Mouse (Mus musculus) thymus, postnatal 36 days (tissue): Measurements from ENCODE around the gene Xk.
"Not testable (repeated sequence)": the region's sequence is repeated elsewhere in the genome, so short reads cannot be mapped to it uniquely, and the experiment has no call there.

Experiments
- DNase-seq, 2 experiments: peaks; one replicate each; pipeline ENCODE4 v3.0.0; 2022; ENCODE audit warnings: mixed read lengths in 2 of 2

Gene Xk

GRCm38 (mm10) chrX:9272460-9273361 lies at the start of gene Xk:
Xk (plus strand) TSS chrX:9272756.
- peak; percentile 57 to 73 for DNase-seq

DNA sequence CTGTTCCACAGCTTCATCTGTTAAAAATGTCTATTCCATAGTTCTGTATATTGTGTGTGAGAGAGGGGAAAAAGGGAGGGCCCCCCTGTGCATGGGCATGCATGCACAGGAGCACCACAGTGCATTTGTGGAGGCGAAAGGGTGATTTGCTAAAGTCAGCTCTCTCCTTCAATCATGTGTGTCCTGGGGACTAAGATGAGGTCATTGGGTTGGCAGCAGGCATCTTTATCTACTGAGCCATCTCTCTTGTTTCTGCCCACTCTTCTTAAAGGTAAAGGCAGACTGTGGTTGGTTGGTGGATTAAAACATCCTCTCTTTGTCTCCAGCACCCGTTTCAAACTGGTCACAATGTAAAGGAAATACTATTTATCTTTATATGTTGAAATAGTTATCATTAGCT lies 45.5 kb upstream of the Xk start:
- no peak for DNase-seq

DNA sequence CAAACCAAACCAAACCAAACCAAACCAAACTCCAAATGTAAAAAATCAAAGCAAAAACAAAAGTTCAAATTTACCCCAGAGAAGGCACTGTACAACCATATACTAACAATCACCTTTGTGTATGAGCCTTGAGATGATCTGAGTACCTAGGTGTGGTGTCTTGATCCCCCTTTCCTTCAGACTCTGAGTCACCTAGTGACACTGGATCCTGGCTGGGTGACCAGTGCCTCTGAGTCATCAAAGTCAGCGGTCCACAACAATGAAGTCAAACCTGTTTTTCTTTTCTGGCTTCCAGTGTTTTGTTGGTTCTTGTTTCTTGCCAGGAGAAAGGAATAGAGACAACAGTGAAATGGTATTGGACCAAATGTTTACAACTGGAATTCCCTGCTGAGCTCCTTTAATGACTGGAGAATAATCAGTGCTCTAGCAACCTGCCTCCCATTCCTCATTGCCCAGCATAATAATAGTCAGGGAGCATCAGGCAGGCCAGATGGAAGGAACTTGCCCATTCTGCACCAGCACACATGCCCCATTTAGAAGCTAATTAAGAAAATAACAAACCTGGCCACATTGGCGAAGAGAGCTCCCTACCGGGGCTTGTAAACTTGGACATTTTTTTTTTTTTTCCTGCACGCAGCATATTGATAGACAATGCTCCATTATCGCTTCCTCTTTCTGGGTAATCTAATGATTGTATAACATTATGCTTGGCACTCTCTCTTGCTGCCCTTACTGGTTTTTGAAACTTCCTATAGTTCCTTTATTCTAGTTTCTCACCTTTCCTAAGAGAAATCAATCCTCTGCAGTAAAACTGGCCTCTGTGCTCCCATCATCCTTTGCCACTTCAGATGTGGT lies 31.6 kb upstream of the Xk start:
- no peak for DNase-seq

DNA sequence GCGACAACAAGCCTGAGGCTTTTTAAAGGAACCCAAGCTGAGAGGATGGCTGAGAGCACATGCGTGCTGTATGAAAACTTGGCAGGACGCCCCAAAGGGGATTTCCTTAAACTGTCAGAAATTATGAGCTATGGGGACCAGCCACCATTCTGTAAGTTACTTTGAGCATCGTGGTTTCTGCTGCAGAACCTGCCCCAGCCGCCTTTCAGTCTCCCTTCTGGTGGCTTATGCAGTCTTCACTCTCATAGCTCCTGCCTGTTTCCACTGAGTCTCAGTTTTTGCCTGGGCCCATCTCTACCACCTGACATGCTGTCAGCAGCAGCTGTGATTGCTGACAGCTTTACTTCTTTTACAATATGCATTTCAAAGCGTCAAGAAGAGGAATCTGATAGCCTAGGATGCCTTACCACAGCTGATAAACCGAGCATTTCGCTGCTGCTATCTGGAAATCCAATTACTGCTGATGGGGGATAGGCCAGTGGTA lies 29.1 kb upstream of the Xk start:
- DNase-seq, result no peak

DNA sequence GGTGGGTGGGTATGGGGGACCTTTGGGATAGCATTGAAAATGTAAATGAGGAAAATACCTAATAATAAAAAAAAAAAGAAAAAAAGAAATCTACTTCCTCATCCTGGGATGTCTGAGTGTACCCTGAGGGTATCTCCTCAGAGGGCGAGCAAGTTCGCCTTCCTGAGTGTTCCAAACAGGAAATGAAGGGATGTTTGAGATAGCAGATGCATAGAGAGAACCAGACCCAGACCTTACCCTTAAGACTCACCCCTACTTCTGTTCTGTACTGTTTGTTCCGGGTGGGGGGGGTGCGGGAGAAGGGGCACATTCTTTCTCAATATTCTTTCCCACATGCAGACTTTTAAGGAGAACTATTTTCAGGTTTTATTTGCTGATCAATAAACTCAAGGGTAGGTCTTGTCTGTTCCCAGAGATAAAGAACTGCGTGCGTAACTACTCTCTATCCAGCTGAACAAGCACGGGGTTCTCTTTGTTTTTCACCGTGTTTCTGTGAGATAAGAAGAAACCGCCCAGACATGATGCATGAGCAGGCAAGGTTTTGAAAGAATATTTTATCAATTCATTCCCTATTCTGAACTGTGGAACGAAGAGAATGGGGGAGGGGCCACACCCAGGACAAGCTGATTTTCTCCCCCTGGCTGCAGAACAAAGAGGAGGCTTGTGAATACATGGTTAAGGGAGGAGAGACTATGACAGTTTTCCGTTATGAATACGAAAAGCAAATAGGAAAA lies 27.8 kb upstream of the Xk start:
- DNase-seq, result no peak

DNA sequence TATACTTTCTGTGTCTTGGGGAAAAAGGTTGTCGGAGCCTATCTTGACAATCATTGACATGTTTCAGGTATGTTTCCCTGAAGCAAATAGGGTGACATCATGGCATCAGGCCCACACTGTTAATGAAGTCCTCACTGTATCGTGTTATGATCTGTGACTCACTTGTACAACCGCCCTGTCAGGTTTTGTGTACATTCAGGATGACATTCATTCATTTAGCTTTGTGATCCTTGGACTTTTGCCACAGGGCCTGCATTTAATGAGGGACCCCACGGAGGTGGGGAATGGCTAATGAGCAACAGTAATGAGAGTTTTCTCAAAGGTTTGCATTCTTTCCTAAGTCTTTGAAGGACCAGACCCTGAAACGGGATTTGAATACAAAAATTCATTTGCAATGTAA lies 23.6 kb upstream of the Xk start:
- no peak for DNase-seq

GRCm38 (mm10) chrX:9253990-9254389 lies 18.6 kb upstream of the Xk start:
- peak in 1 of 2 experiments; percentile 8 for DNase-seq

DNA sequence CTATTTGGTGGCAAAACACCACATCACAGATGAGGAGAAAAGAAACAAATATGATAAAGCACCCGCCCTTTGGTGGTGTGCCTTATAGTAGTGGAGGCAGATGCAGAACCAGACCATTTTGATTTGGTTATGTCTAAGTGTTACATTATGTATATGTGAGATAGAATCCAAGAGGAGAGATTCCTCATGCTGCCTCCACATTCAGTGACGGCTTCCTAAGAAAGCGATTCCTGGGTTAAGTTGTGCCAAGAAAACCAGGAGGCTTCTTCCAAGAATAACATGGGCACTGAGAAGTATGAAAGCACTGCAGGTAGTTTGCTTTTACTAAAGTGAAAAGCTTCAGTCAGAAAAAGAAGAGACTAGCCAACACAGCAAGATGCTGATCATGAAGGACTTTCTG lies 17.7 kb upstream of the Xk start:
- no peak for DNase-seq

DNA sequence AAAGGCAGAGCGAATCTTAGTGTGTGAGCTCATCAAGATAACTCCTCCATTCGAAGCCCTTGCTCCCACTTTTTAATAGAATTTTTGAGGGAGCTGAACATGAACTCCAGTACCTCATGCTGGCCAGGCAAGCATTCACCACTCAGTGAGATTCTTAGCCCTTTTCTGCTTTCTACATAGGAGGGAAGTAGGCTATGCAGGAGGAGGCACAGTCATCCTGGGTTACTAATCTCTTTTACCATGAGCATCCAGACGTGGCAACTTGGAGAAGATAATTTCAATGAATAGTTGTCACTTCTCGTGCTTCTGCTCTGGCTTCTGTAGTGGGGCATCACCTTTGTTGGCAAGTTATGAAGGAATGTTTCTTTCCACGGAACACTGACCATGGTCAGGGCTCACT lies 15.8 kb upstream of the Xk start, which contains the start of gene Gm14862:
TSS of gene Gm14862 (minus strand) at position 134 of the 400 bp plus-strand sequence.
- DNase-seq, result no peak

DNA sequence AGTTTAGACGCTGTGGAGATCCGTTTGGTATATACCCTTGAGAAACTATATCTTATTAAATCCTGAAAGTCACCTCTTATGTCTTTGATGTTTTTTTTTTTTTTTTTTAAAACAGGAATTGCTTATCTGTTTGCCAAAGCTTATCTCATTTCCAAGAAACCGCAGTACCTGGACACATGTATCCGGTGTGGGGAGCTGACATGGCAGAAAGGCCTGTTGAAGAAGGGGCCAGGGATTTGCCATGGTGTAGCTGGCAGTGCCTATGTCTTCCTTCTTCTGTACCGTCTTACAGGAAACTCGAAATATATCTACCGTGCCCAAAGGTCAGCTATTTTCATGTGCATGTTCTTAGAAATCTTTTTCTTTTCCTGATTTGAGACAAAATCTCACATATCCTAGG lies 14.7 kb upstream of the Xk start:
- no peak for DNase-seq

DNA sequence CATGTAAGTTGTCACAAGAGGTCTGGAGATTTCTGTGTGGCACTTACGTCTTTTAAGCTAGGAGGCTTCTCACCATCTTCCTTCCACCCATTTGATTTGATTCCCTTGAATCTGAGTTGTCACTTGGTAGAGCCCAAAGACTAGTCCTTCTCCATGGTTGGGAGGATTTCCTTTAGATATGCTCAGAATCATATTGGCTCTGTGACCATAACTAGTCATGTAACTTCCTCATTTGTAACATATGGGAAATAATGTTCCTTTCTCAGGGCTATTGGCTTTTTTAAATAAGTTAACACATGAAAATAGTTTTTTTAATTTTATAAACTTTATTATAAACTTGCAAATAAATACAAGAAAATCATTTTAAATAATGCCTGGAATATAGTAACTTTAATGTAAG lies 13.3 kb upstream of the Xk start:
- DNase-seq, result no peak

DNA sequence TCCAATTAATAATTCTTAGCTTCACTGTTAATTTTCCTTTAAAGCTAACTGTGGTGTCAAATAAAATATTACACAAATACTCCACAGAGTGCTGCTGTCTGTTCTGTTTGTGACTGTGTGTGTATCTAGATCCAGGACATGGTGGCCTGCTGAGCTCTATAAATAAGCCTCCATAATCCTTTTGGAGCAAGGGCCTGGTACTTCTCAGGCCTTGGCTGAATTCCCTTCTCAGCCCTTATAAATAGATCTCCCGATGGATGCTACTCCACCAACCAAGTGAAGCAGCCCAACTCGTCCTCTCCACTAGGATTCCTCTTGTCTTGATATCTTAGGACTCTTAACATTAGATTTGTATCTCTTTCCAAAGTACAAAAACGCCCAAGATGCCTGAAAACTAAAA lies 1.4 kb upstream of the Xk start:
- DNase-seq, result no peak

GRCm38 (mm10) chrX:9271947-9272459 lies 553 bp upstream of the Xk start:
- DNase-seq, result no peak

- no peak for DNase-seq
Measured at GRCm38 (mm10) chrX:9273377-9274002, 934 bp downstream of the Xk start.

- DNase-seq, result no peak
Measured at GRCm38 (mm10) chrX:9274321-9274720, 1.8 kb downstream of the Xk start.

DNA sequence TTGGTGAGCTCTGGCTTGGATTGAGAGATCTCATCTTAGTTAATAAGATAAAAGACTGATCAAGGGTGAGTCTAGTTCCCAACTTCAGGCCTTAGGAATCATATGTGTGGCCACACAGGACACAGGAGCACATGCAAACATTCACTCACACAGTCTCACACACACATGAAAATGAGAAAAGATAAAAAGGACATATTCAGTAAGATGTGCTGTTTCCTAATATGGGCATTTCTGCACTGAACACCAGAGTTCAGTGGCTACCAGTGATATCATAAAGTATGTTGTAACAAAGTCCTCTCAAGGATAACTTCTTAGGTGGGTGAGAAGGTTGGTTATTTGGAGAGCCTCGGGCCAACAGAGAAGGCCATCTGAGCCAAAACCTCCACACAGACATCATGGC lies 10.9 kb downstream of the Xk start, which contains the start of gene H2al1m:
TSS of gene H2al1m (plus strand) at position 301 of the 400 bp plus-strand sequence.
- not testable (repeated sequence) for DNase-seq

DNA sequence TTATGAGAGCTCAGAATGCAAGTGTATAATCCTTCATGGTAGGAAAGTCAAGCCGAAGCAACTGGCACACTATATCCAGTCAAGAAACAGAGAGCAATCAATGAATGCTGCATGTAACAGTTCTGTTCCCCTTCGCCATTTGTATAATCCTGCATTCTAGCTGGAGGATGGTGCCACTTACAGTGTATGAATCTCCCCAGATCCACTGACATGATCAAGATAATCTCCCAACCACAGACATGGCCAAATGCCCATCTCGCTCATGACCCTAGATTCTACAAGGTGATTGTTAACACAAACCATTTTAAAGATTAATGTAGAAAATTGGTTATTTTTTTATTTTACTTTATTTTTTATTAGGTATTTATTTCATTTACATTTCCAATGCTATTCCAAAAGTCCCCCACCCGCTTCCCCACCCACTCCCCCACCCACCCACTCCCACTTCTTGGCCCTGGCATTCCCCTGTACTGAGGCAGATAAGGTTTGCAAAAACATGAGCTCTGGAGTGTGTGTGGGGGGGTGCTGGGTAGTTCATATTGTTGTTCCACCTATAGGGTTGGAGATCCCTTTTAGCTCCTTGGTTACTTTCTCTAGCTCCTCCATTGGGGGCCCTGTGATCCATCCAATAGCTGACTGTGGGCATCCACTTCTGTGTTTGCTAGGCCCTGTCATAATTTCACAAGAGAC lies 20.7 kb downstream of the Xk start:
- not testable (repeated sequence) for DNase-seq

- DNase-seq, result no peak
Measured at GRCm38 (mm10) chrX:9298413-9298864, 25.9 kb downstream of the Xk start.

- DNase-seq, result no peak
Measured at GRCm38 (mm10) chrX:9302791-9303190, 30.2 kb downstream of the Xk start.

DNA sequence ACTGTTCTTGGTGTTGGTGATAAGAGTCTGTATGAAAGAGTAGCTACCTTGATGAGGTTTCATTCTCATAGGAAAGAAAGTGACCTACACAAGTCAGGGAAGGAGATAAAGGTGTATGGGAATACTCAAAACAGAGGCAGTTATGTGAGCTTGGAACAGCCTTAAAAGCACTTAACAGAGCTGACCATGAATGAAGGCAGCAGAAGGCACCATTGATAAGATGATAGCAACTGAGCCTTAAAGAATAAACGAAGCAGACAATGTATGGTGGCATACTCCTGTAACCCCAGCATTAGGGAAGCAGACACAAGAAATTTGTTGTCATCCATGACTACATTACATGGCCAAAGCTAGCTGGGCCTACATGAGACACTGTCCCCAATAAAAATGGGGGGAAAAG lies 30.9 kb downstream of the Xk start:
- no peak for DNase-seq

- not testable (repeated sequence) for DNase-seq
Measured at GRCm38 (mm10) chrX:9316457-9316856, 43.9 kb downstream of the Xk start.
